32 mouse cellular contexts compared by ENCODE assay signal in genomic region chr9:75783573-75783972, GRCm38 (mm10). TPM values are rescaled to one million over a fixed set of nuclear protein-coding genes. Genes with fewer than 3 reads are reported as not detected.
DNase-seq lines count a peak whose midpoint lies in the region; ATAC-seq and TF ChIP-seq lines count a peak whose summit lies in the region.
"Had no signal": no experiment of that assay in that cellular context is flagged by ENCODE, and none has a peak within 500 bp of the region (broad histone marks: within the 10 kb centered on the region; RNA-seq: fewer than 3 reads in every experiment).

No protein-coding gene starts in this region.

- no peak for TF ChIP-seq CTCF in cerebellum, adult 2 months (IDR thresholded peaks at IDR 0.05; ENCODE audit: borderline replicate concordance, insufficient read depth, low read depth, low read length)
- peak; percentile 17; the same call in 1 of the 2 replicates for TF ChIP-seq CTCF in intestine, postnatal 0 days (IDR thresholded peaks at IDR 0.05; ENCODE audit: low read depth)
- peak; percentile 41 for TF ChIP-seq CTCF in lung, postnatal 0 days (IDR thresholded peaks at IDR 0.05)
- peak; percentile 9; the same call in 1 of the 2 replicates for TF ChIP-seq CTCF in brain, embryonic 14.5 days (IDR thresholded peaks at IDR 0.05; ENCODE audit: borderline replicate concordance, extremely low read depth, insufficient read depth, insufficient read length)

- no peaks in the 10 kb centered on the region for H3K9me3 ChIP-seq in intestine, postnatal 0 days (ENCODE audit: control insufficient read depth)
- no peaks in the 10 kb centered on the region for H3K9me3 ChIP-seq in intestine, embryonic 15.5 days
- no peaks in the 10 kb centered on the region for H3K9me3 ChIP-seq in lung, postnatal 0 days (ENCODE audit: low read length)
- H3K9me3 ChIP-seq: embryonic facial prominence, embryonic 12.5 days; heart, embryonic 15.5 days; hindbrain, embryonic 12.5 days; limb, embryonic 10.5 days; limb, embryonic 15.5 days; neural tube, embryonic 15.5 days had no signal

- no peak for TF ChIP-seq POLR2A in cerebellum, adult 2 months (IDR thresholded peaks at IDR 0.05; ENCODE audit: borderline replicate concordance, insufficient read depth, low read length)
- no peak for TF ChIP-seq POLR2A in brain, embryonic 14.5 days (IDR thresholded peaks at IDR 0.05; ENCODE audit: borderline replicate concordance, extremely low read depth, insufficient read depth, insufficient read length, poor library complexity, severe bottlenecking)

- no peaks in the 10 kb centered on the region for H3K36me3 ChIP-seq in intestine, postnatal 0 days (ENCODE audit: control insufficient read depth, insufficient read depth)
- no peaks in the 10 kb centered on the region for H3K36me3 ChIP-seq in intestine, embryonic 15.5 days
- no peaks in the 10 kb centered on the region for H3K36me3 ChIP-seq in lung, postnatal 0 days (ENCODE audit: insufficient read depth, low read length)
- H3K36me3 ChIP-seq: embryonic facial prominence, embryonic 12.5 days; heart, embryonic 15.5 days; hindbrain, embryonic 12.5 days; limb, embryonic 10.5 days; limb, embryonic 15.5 days; neural tube, embryonic 15.5 days had no signal

- WGBS in cerebellum, adult 2 months: 95% methylated on average over 2 of the region's 2 CpGs
- 100% methylated on average over 2 of the region's 2 CpGs for WGBS in intestine, postnatal 0 days
- 92% methylated on average over 2 of the region's 2 CpGs for WGBS in intestine, embryonic 15.5 days
- WGBS in lung, postnatal 0 days: 89% methylated on average over 2 of the region's 2 CpGs

- no peak overlapping the region for H3K4me2 ChIP-seq in intestine, postnatal 0 days (replicated peaks; ENCODE audit: low read depth)
- H3K4me2 ChIP-seq in intestine, embryonic 15.5 days (replicated peaks): no peak overlapping the region
- H3K4me2 ChIP-seq in lung, postnatal 0 days (replicated peaks; ENCODE audit: low read depth, low read length): no peak overlapping the region
- H3K4me2 ChIP-seq: embryonic facial prominence, embryonic 12.5 days; heart, embryonic 15.5 days; hindbrain, embryonic 12.5 days; limb, embryonic 15.5 days; neural tube, embryonic 15.5 days had no signal

- peaks cover 14% of the 10 kb centered on the region for H3K4me1 ChIP-seq in cerebellum, adult 2 months (ENCODE audit: control insufficient read depth, insufficient read depth, low read length)
- no peaks in the 10 kb centered on the region for H3K4me1 ChIP-seq in intestine, postnatal 0 days (replicated peaks; ENCODE audit: control insufficient read depth, insufficient read depth, low read length)
- no peaks in the 10 kb centered on the region for H3K4me1 ChIP-seq in intestine, embryonic 15.5 days (replicated peaks)
- no peaks in the 10 kb centered on the region for H3K4me1 ChIP-seq in lung, postnatal 0 days (ENCODE audit: insufficient read depth, low read depth, low read length)
- H3K4me1 ChIP-seq: hindbrain, embryonic 12.5 days; megakaryocyte, embryonic 14.5 days had no signal

- no peak overlapping the region for H3K9ac ChIP-seq in intestine, postnatal 0 days (ENCODE audit: low read depth, low read length)
- H3K9ac ChIP-seq in intestine, embryonic 15.5 days: no peak overlapping the region
- H3K9ac ChIP-seq in lung, postnatal 0 days (replicated peaks; ENCODE audit: low read depth): no peak overlapping the region
- H3K9ac ChIP-seq: embryonic facial prominence, embryonic 12.5 days; heart, embryonic 15.5 days; hindbrain, embryonic 12.5 days; limb, embryonic 15.5 days; liver, postnatal 0 days; neural tube, embryonic 15.5 days had no signal

- H3K27ac ChIP-seq in cerebellum, adult 2 months (ENCODE audit: insufficient read depth, low read length): peak overlapping the region; percentile 50; the same call in 1 of the 2 replicates
- H3K27ac ChIP-seq in intestine, postnatal 0 days (ENCODE audit: low read depth, low read length): no peak overlapping the region
- H3K27ac ChIP-seq in intestine, embryonic 15.5 days: no peak overlapping the region
- H3K27ac ChIP-seq in lung, postnatal 0 days (ENCODE audit: low read length): no peak overlapping the region
- H3K27ac ChIP-seq: embryonic facial prominence, embryonic 12.5 days; heart, embryonic 15.5 days; hindbrain, embryonic 12.5 days; hindbrain, postnatal 0 days; limb, embryonic 10.5 days; limb, embryonic 15.5 days; neural tube, embryonic 15.5 days had no signal

- DNase-seq in cerebellum, adult 2 months: no peak
- no peak for DNase-seq in cerebellum, adult 11 months
- no peak for DNase-seq in lung, postnatal 0 days (ENCODE audit: low spot score)
- no peak for DNase-seq in lung, postnatal 36 days
- no peak for DNase-seq in brain, embryonic 14.5 days (ENCODE audit: low read depth)
- no peak for DNase-seq in spleen, postnatal 4 days (ENCODE audit: low spot score in 2 of 2)
- DNase-seq: adrenal gland, postnatal 25 days; cerebellum, adult 8-10 months; embryo, embryonic 11 days; gastrocnemius, postnatal 36 days; heart, adult 18-20 months; heart, postnatal 36 days; kidney, adult 9 months; kidney, postnatal 10 days; layer of hippocampus, adult 9-11 months; liver, postnatal 0 days; midbrain, embryonic 14.5 days; right cerebral cortex, adult 18-20 months; spleen, adult 18-20 months; thymus, adult 2 months had no signal

- no peak for TF ChIP-seq EP300 in lung, postnatal 0 days (IDR thresholded peaks at IDR 0.05)

- H3K4me3 ChIP-seq in cerebellum, adult 2 months (replicated peaks; ENCODE audit: insufficient read depth, low read depth, low read length): no peak overlapping the region
- H3K4me3 ChIP-seq in intestine, postnatal 0 days (ENCODE audit: low read depth, low read length): no peak overlapping the region
- H3K4me3 ChIP-seq in intestine, embryonic 15.5 days (replicated peaks): no peak overlapping the region
- H3K4me3 ChIP-seq in lung, postnatal 0 days (ENCODE audit: low read depth, low read length): no peak overlapping the region
- H3K4me3 ChIP-seq: embryonic facial prominence, embryonic 12.5 days; heart, embryonic 15.5 days; hindbrain, embryonic 12.5 days; limb, embryonic 10.5 days; limb, embryonic 15.5 days; megakaryocyte, embryonic 14.5 days; neural tube, embryonic 15.5 days had no signal

- no peak for ATAC-seq in intestine, postnatal 0 days
- ATAC-seq in intestine, embryonic 15.5 days: no peak
- 0 out of 2 replicates have a peak, but pooled peaks have one; percentile 21 for ATAC-seq in lung, postnatal 0 days
- ATAC-seq: forebrain, embryonic 14.5 days; hindbrain, postnatal 0 days; intestine, embryonic 16.5 days; liver, postnatal 0 days had no signal

- H3K27me3 ChIP-seq in cerebellum, adult 2 months (ENCODE audit: control insufficient read depth, insufficient read depth, low read length): no peaks in the 10 kb centered on the region
- no peaks in the 10 kb centered on the region for H3K27me3 ChIP-seq in intestine, postnatal 0 days (replicated peaks; ENCODE audit: control insufficient read depth, insufficient read depth, low read length)
- H3K27me3 ChIP-seq in intestine, embryonic 15.5 days (replicated peaks): no peaks in the 10 kb centered on the region
- no peaks in the 10 kb centered on the region for H3K27me3 ChIP-seq in lung, postnatal 0 days (replicated peaks; ENCODE audit: insufficient read depth, low read length)
- H3K27me3 ChIP-seq: embryonic facial prominence, embryonic 12.5 days; heart, embryonic 15.5 days; hindbrain, embryonic 12.5 days; limb, embryonic 15.5 days; megakaryocyte, embryonic 14.5 days; neural tube, embryonic 15.5 days had no signal

RNA-seq across cellular contexts. Expression of gene Bmp5, which starts 8.4 kb away (rescaled TPM):
- 8.3 and 8.5 TPM in 2 replicates for polyA plus RNA-seq in cerebellum, adult 2 months (2012; rRNA removed)
- polyA plus RNA-seq in intestine, postnatal 0 days (2015; fragmentation: Nextera tagmentation; extraction: Ambion mirVana): 5.2 and 6.5 TPM in 2 replicates
- 8.6 and 9.0 TPM in 2 replicates for polyA plus RNA-seq in intestine, embryonic 15.5 days (2015; fragmentation: Nextera tagmentation; extraction: Ambion mirVana)
- polyA plus RNA-seq in lung, postnatal 0 days (2015; fragmentation: Nextera tagmentation; extraction: Ambion mirVana): 14.7 and 18.0 TPM in 2 replicates
- 2.2 and 3.6 TPM in 2 replicates for polyA plus RNA-seq in brain, embryonic 14.5 days (2012; rRNA removed)
